Mouse (Mus musculus): ENCODE measurements around the gene Sun5.
"Not testable (repeated sequence)": the region's sequence is repeated elsewhere in the genome, so short reads cannot be mapped to it uniquely, and the experiment has no call there.

Gene Sun5

DNA sequence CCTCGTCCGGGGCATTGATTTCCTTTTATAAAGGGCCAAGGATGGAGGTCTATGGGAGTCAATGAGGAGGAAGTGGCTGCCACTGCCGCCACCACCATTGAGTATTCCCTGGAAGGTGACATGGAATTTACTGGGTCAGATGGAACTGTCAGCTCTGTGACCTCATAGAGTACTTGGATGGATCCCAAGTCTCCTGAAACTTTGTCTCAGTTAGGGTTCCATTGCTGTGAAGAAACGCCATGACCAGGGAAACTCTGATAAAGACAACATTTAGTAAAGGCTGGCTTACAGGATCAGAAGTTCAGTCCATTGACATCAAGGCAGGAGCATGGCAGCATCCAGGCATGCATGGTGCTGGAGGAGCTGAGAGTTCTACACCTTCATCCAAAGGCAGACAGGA is at the start of gene Sun5:
Gene Sun5 (minus strand): TSS at position 101 of the 400 bp plus-strand sequence.
- DNase-seq, result peak; percentile 68

GRCm38 (mm10) chr2:153917930-153918329 is 47.0 kb upstream of the Sun5 start, which contains the start of gene Bpifb3:
TSS of gene Bpifb3 (plus strand) at chr2:153918230.
- DNase-seq, result no peak

GRCm38 (mm10) chr2:153914151-153914550 is 43.3 kb upstream of the Sun5 start:
- peak; percentile 94 for DNase-seq

DNA sequence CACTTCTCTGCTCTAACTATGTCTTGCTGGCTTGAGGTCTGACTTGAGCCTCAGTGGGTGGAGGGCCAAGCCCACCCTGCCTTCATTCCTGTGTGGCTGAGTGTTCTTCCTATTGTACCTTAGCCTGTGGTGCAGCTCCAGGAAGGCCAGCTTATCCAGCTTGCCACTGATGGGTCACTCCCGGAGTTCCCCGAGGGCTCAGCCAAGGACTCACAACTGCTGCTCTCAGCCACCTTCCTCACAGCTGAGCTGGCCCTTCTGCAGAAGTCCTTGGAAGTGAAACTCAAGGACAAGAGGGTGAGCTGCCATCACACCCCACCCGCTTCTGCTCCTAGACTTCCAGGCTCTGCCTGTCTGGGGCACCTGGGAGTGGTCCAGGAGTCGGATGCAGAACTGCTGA is 35.7 kb upstream of the Sun5 start:
- DNase-seq, result no peak

- DNase-seq, result no peak
These were observed 31.8 kb upstream of the Sun5 start for GRCm38 (mm10) chr2:153902726-153903125.

DNA sequence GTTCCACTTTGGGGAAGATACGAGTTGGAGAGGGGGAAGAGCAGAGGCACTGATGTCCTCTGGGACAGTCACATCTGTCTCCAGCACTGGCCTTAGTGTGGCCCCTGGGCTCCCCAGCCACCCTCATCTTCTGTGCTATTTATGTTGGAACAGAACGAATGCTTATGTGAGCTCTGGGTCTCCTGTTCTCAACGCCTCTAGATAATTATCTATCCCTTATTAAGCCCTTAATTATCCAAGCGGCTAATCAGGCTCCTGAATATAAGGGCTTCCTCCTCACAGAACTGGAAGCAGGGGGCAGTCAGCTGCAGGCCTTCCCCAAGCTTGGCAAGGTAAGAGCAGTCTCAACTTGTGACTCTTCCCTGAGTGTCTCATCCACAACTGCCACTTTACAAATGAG is 29.2 kb upstream of the Sun5 start, which contains the start of gene Bpifb6:
Gene Bpifb6 (plus strand): TSS at position 301 of the 400 bp plus-strand sequence.
- no peak for DNase-seq

DNA sequence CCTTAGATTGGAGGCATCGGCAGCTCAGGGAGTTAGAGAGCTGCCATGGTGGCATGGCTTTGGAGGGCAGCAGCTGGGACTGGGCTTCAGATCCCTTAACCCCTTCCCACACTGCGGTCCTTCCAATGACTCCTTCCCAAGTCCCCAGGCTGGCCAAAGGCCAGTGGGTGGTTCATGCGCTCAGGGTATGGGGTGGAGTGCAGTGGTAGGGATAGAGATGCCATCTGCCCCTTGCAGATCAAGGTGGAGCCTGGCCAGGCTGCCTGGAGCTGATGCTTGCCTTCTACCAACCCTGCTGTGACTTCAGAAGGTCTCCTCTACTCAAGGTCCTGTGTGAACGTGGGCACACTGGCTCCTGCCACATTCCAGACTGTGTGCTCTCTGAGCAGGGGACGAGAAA is 28.2 kb upstream of the Sun5 start:
- no peak for DNase-seq

GRCm38 (mm10) chr2:153874745-153875144 is 3.9 kb upstream of the Sun5 start, which contains the start of gene Bpifb2:
TSS of gene Bpifb2 (plus strand) at chr2:153875045.
- DNase-seq, result peak; percentile 74

GRCm38 (mm10) chr2:153861960-153862359 is 8.9 kb downstream of the Sun5 start:
- peak; percentile 60 for DNase-seq

DNA sequence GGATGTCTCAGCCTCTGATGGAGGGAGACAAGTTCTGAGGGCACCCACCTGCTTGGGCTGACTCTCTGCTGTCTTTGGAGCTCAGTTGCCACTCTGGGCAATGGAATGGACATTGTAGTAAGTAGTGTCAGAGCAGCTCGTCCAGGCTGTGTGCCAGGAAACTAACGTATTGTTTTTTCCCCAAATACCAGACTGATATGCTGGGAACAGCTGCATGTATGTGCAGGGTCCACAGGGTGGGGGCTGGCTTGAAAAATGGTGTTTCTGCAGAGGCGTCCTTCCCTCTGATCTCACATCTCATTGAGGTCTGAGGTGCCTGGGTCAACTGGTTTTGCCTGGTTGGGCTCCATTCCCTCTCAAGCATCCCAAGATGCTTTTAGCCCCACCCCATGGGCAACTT is 10.2 kb downstream of the Sun5 start:
- peak; percentile 55 for DNase-seq

DNA sequence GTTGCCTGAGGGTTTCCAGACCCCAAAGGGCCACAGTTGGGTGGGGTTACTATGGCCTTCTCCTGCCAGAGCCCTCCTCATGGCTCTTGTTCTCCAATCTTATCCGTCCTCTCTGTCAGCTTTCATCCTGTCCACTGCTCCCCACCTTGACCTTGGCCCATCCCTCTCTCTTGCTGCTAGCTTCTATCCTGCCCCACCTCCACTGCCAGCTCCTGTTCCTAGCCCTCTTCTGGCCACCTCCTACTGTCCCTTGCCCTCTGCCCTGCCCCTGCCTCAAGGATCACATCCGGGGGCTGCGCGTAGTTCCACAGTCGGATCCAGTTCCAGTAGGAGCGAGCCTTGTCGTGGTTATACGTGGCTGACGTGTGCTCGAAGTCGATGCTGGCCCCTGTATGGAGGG is 10.6 kb downstream of the Sun5 start:
- DNase-seq, result peak; percentile 73

- DNase-seq, result no peak
These were observed 11.3 kb downstream of the Sun5 start for GRCm38 (mm10) chr2:153859581-153859980.

DNA sequence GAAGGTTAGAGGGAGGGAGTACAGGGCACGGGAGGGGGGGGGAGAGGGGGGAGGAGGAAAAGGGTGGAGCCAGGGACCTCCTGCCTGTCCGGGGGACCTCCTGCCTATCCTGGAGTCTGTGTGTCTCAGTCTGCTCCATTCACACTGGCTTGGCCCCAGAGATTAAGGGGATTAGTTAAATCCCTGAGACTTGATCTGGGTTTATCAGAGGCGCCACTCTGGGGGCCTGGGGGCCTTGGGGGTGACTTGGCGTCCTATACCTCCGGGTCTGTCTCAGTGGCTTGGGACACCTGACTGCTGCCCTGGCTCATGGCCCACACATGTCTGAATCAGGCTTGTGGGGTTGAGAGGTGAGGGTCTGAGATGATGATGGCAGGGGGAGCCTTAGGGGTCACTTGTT is 17.3 kb downstream of the Sun5 start:
- peak; percentile 80 for DNase-seq

- peak; percentile 84 for DNase-seq
These were observed 19.9 kb downstream of the Sun5 start for GRCm38 (mm10) chr2:153851030-153851360.

- peak; percentile 63 for DNase-seq
These were observed 20.4 kb downstream of the Sun5 start for GRCm38 (mm10) chr2:153850351-153851029.

- peak; percentile 28 for DNase-seq
These were observed 22.5 kb downstream of the Sun5 start for GRCm38 (mm10) chr2:153848389-153848788.

DNA sequence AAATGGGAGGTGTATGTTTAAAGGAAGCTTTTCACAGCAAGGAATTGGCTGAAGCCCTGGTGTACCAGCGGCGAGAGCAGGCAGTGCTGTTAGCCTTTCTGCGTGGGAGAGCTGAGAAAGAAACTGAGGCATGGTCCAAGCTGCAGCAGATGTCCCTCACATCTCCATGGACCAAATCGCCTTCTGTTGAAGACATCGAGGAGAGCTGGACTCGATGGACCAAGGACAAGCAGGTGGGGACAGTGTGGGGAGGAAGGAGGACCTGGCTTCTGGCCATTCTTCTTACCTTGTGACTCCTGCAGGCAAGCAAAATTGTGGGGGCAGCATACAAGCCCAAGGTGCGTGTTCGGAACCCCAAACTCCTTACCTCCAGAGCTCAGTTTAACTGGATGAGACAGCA is 28.0 kb downstream of the Sun5 start:
- DNase-seq, result peak; percentile 39

DNA sequence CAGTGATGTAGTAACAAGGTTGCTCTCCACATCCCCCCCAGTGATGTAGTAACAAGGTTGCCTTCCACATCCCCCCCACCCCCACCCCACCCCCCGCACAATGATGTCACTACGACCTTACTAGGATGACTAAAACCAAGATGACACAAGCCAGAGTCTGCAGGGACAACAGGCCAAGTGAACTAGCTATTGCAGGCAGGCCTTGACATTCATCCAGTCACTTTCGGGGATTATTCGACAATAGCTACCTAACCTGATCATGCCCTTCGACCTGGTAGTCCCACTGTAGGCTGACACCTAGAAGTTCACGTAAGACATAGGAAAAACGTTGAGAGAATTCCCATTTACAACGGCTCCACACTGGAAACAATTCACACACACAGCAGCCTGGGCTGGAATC is 37.6 kb downstream of the Sun5 start:
- no peak for DNase-seq

GRCm38 (mm10) chr2:153828704-153829103 is 42.2 kb downstream of the Sun5 start:
- no peak for DNase-seq

DNA sequence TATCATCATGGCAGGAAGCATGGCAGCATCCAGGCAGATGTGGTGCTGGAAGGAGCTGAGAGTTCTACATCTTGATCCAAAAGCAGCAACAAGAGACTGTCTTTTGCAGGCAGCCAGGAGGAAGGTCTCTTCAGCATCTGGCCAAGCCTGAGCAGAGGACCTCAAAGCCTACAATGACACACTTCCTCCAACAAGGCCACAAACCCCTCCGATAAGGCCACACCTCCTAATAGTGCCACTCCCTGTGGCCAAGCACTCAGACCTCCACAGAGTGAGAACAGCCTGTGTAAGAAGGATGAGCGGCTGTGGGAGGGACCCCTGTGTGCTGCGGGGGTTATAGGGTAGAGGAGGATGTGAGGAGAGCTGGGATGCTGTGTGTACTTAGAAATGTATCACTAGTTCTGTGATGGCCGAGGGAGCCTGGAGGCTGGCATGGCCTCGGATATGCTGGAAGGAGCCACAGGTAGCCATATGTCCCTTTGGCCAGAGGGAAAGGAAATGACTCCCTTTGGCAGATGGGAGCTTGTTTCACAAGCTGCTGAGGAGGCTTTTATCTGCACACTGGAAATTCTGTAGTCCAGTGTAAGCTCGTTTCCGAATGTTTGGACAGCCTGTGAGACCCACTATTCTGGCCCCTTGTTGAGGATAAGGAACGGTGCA is 43.6 kb downstream of the Sun5 start:
- no peak for DNase-seq

- not testable (repeated sequence) for DNase-seq
These were observed 45.0 kb downstream of the Sun5 start for GRCm38 (mm10) chr2:153825900-153826299.

DNA sequence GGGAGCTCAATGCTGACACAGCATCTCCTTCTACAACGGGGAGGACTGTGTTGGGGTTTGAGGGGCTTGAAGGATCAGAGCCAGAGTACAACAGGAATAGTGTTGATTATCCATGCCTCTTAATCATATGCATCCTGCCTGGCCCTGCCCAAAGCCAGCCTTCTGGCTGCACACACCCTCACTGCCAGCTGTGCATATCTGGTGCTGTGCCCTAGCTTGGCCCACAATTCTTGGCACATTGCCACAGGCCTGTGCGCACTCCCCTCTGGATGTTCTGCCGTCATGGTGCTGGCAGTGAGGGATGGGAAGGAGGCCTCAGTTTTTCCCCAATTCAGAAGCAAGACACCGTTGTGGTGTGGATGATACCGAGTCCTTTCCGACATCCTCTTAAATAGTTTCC is 46.3 kb downstream of the Sun5 start:
- DNase-seq, result no peak

DNA sequence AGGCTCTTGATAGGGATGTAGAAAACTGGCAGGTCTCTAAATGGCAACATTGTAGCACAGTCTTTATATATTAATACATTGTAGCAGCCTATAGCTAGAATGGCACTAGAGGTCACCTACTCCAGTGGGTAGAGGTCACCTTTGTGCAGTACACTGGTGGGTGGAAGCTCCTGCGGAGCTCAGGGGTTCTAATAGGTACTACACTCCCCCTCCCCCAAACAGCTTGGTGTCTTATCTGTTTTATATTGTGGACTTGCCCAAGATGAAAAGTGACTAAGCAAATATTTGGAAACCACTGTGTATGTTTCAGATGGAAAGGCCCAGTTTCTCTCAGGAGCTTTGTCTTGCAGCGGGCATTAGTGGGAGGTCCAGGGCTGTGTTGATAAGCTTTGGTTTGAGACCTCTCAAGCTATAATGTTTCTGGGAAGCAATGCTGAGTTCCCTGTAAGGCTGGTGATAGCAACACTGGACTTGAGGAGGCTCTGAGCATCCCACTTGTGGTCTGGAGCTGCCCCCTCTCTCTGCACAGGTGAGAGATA is 48.8 kb downstream of the Sun5 start:
- no peak for DNase-seq

DNA sequence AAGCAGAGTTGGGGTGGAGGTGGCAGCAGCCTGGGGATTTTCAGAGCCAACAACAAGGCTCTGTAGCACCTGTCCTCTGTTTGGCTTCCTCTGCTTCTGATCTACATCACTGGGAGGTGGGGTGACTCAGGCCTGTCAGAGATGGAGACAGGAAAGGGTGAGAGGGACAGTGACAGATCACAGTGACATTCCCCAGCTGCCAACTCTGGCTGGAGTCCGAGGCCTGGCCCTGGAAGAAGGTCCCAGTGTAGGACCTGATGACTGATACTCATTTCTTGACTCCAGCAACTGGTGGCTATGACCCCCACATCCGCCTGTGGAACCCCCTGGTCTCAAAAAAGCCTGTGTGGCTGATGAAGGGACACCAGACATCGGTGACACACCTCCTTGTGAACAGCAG is 61.0 kb downstream of the Sun5 start:
- DNase-seq, result no peak

All from heart, adult 11 months (tissue).